Mouse (Mus musculus): ENCODE measurements around the gene 2010003K11Rik.

- TF ChIP-seq RAD21 (IDR thresholded peaks at IDR 0.05; ENCODE audit: low read depth, low read length) (no peak), TBP (conservative IDR thresholded peaks at IDR 0.05; ENCODE audit: low read depth, low read length) (no peak), EP300 (IDR thresholded peaks at IDR 0.05; ENCODE audit: low read length) (no peak), ETS1 (conservative IDR thresholded peaks at IDR 0.05; ENCODE audit: low read depth, low read length) (no peak), POLR2AphosphoS2 (IDR thresholded peaks at IDR 0.05; ENCODE audit: low read depth, low read length) (no peak)
Measured at GRCm38 (mm10) chr19:4495814-4496213, 2.6 kb downstream of the 2010003K11Rik start.
